Mouse (Mus musculus) kidney, adult 2 months (tissue): ENCODE results near the gene Traf3ip3.

Experiments
- CTCF ChIP-seq: fragments of 200-500 bp; conservative IDR thresholded peaks from 2 replicates; pipeline ENCODE4 v1.5.1; 2011; ENCODE audit warnings: low read depth, mild to moderate bottlenecking, control low read depth, low read length, moderate library complexity, mixed read lengths; ENCODE audit not compliant: insufficient read depth, insufficient read length
- POLR2A ChIP-seq: fragments of 200-500 bp; IDR thresholded peaks from one replicate; pipeline ENCODE4 v1.6.1; 2011; ENCODE audit warnings: low read depth, low read length, control low read depth

GRCm38 (mm10) chr1:193232732-193233131, 31.2 kb upstream of the Traf3ip3 start:
- no peak for TF ChIP-seq CTCF
- TF ChIP-seq POLR2A: no peak
